Mouse (Mus musculus) intestine, embryonic 14.5 days (tissue): ENCODE data around the gene Zfp663. TPM values are rescaled to one million over a fixed set of nuclear protein-coding genes. Genes with fewer than 3 reads are reported as not detected.
A peak's percentile ranks its signal among the peaks of the same experiment; 100 is the strongest.

ENCODE experiments used
- ATAC-seq: fragments of 200-750 bp; cut with Nextera tagmentation; replicated peaks from 2 replicates; pipeline ENCODE4 v1.8.0; 2017; ENCODE audit warnings: low read depth, moderate number of reproducible peaks, moderate TSS enrichment, moderate library complexity; ENCODE audit not compliant: low FRiP score, low TSS enrichment
- DNase-seq: peaks from one replicate; pipeline ENCODE4 v3.0.0-alpha.2; 2018; ENCODE audit warnings: low spot score
- H3K27ac ChIP-seq: fragments of 300-500 bp; sonication (generic); 2 replicates; pipeline ENCODE4 v1.5.1; 2014; ENCODE audit warnings: low read depth, mild to moderate bottlenecking, control low read depth
- H3K27me3 ChIP-seq: fragments of 300-500 bp; sonication (generic); replicated peaks from 2 replicates; pipeline ENCODE4 v1.6.1; 2014; ENCODE audit warnings: low read length, control low read depth; ENCODE audit not compliant: control insufficient read depth, insufficient read depth
- H3K36me3 ChIP-seq: fragments of 300-500 bp; sonication (generic); 2 replicates; pipeline ENCODE4 v1.6.1; 2014; ENCODE audit warnings: low read length, control low read depth; ENCODE audit not compliant: control insufficient read depth, insufficient read depth
- H3K4me1 ChIP-seq: fragments of 300-500 bp; sonication (generic); replicated peaks from 2 replicates; pipeline ENCODE4 v1.6.1; 2014; ENCODE audit warnings: low read length, control low read depth, mixed read lengths; ENCODE audit not compliant: control insufficient read depth, insufficient read depth
- H3K4me2 ChIP-seq: fragments of 300-500 bp; sonication (generic); 2 replicates; pipeline ENCODE4 v1.6.1; 2014; ENCODE audit warnings: low read length
- H3K4me3 ChIP-seq: fragments of 300-500 bp; sonication (generic); 2 replicates; pipeline ENCODE4 v1.5.1; 2014; ENCODE audit warnings: low read depth, low read length, control low read depth, mixed read lengths
- H3K9ac ChIP-seq: fragments of 300-500 bp; sonication (generic); 2 replicates; pipeline ENCODE4 v1.6.1; 2014; ENCODE audit warnings: mild to moderate bottlenecking, low read length
- H3K9me3 ChIP-seq: fragments of 300-500 bp; sonication (generic); 2 replicates; pipeline ENCODE4 v1.6.1; 2016; ENCODE audit warnings: low read length, control low read depth; ENCODE audit not compliant: control insufficient read depth
- WGBS: fragments of 180-500 bp; shearing (Covaris S2); extraction: QIAGEN DNeasy Blood & Tissue Kit; methylation state at CpG from one replicate; pipeline ENCODE4 v1.1.7; 2014; 5-methylcytosine and 5-hydroxymethylcytosine counted together
- polyA plus RNA-seq: library from polyadenylated mRNA; unstranded; fragments of >200 nt; fragmentation: Nextera tagmentation; extraction: Ambion mirVana; gene quantifications from 2 replicates; pipeline ENCODE4 v1.2.1, GENCODE M21; 2014

The Zfp663 gene
- polyA plus RNA-seq, 1 experiment from 2014 or later, result 0.72 TPM

GRCm38 (mm10) chr2:165320531-165321150 is 47.9 kb downstream of the Zfp663 start:
- ATAC-seq (no peak), DNase-seq (no peak)
- H3K27ac ChIP-seq, result no peak overlapping the region; the same call in 1 of the 2 replicates
- 60% methylated on average over 12 of the region's 12 CpGs for WGBS
- no peak overlapping the region; the same call in 1 of the 2 replicates for H3K9ac ChIP-seq
- no peak overlapping the region for H3K4me3 ChIP-seq
- no peaks in the 10 kb centered on the region for H3K9me3 ChIP-seq
- H3K4me2 ChIP-seq, result no peak overlapping the region
- peaks cover 8% of the 10 kb centered on the region for H3K36me3 ChIP-seq
- H3K4me1 ChIP-seq, result peaks cover 58% of the 10 kb centered on the region
- H3K27me3 ChIP-seq, result no peaks in the 10 kb centered on the region

- H3K4me1 ChIP-seq, result peaks cover 47% of the 10 kb centered on the region
- no peak overlapping the region for H3K4me2 ChIP-seq
- DNase-seq, result no peak
- WGBS, result 40% methylated on average over 4 of the region's 4 CpGs
- ATAC-seq, result no peak
- no peak overlapping the region for H3K4me3 ChIP-seq
- no peak overlapping the region for H3K27ac ChIP-seq
- H3K9me3 ChIP-seq, result no peaks in the 10 kb centered on the region
- no peaks in the 10 kb centered on the region for H3K27me3 ChIP-seq
- H3K36me3 ChIP-seq, result peaks cover 19% of the 10 kb centered on the region
- no peak overlapping the region for H3K9ac ChIP-seq
Observed at GRCm38 (mm10) chr2:165319503-165319902, 49.0 kb downstream of the Zfp663 start.

- H3K9ac ChIP-seq, result no peak overlapping the region
- no peaks in the 10 kb centered on the region for H3K27me3 ChIP-seq
- DNase-seq, result no peak
- peaks cover 25% of the 10 kb centered on the region for H3K36me3 ChIP-seq
- H3K4me2 ChIP-seq, result no peak overlapping the region
- ATAC-seq, result no peak
- H3K27ac ChIP-seq, result no peak overlapping the region
- peaks cover 42% of the 10 kb centered on the region for H3K4me1 ChIP-seq
- no peaks in the 10 kb centered on the region for H3K9me3 ChIP-seq
- H3K4me3 ChIP-seq, result no peak overlapping the region
- 82% methylated on average over 7 of the region's 7 CpGs for WGBS
Observed at GRCm38 (mm10) chr2:165318941-165319340, 49.6 kb downstream of the Zfp663 start.

DNA sequence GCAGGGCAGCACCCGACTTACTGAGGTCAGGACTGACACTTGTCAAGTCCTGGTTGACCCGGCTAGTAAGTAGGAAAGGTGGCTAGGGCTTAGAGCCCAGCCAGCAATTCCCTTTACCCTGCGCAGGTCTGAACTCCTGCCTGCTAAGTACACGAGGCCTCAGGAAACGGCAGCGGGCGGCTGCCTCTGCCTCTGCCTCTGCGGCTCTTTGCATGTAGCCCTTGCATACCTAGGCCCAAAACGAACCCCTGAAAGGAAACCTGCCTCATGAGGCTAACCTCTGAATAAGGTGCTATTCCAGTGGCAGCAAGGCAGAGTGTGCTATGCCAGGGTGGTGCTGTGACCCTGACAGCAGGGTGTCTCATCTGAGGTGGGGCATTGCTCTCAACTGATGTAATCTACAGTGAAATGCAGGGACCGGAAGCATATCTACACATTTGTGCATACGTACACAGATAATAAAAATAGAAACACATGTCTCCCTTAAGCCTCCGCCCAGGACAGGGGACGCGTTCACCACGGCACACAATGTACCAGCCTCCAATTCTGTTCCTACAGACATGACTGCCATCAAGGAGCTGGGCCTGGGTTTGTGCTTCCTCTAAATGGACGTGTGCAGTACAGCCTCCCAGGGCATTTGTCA is 50.8 kb downstream of the Zfp663 start:
- H3K9me3 ChIP-seq, result no peaks in the 10 kb centered on the region
- peak overlapping the region; percentile 22; the same call in 1 of the 2 replicates for H3K27ac ChIP-seq
- H3K4me3 ChIP-seq, result no peak overlapping the region
- H3K4me1 ChIP-seq, result peaks cover 35% of the 10 kb centered on the region
- ATAC-seq (no peak), DNase-seq (no peak)
- 49% methylated on average over 16 of the region's 16 CpGs for WGBS
- no peaks in the 10 kb centered on the region for H3K27me3 ChIP-seq
- H3K36me3 ChIP-seq, result peaks cover 37% of the 10 kb centered on the region
- no peak overlapping the region for H3K4me2 ChIP-seq
- no peak overlapping the region for H3K9ac ChIP-seq

DNA sequence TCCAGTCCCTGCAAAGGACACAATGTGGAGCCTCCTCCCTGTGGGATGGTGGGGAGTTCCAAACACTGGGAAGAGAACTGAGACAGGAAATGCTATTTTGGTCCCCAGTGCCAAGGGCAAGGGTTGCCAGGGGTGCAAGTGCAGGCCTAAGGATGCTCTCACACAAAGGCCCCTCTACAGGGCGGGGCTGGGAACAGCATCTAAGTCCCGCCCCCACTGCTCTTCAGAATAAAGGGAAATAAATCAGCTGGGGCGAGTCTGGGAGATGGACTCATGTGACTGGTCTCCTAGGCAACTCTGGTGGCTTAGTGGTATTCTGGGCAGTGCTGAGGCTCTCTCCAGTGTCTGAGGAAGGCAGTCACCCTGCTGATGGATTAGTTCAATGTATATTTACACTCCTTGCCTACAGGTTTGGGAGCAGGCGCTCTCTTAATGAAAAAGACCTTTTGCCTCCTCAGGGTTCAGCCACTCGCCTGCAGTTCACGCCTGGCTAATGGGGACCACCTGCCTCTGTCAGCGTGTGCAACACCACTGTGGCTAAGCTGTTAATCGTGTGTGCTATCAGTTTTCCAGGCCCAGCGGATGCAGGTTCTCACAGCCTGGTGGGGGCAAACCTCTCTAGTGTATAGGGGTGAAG is 51.6 kb downstream of the Zfp663 start:
- Histone ChIP-seq H3K27me3 (no peaks in the 10 kb centered on the region), H3K4me1 (peaks cover 35% of the 10 kb centered on the region), H3K9ac (no peak overlapping the region), H3K4me3 (no peak overlapping the region), H3K36me3 (peaks cover 44% of the 10 kb centered on the region), H3K4me2 (no peak overlapping the region), H3K27ac (peak overlapping the region; percentile 33; the same call in 1 of the 2 replicates), H3K9me3 (no peaks in the 10 kb centered on the region)
- peak; percentile 68 for ATAC-seq
- 10% methylated on average over 9 of the region's 9 CpGs for WGBS
- DNase-seq, result peak; percentile 60

GRCm38 (mm10) chr2:165316204-165316603 is 52.3 kb downstream of the Zfp663 start:
- H3K27me3 ChIP-seq, result no peaks in the 10 kb centered on the region
- 57% methylated on average over 10 of the region's 10 CpGs for WGBS
- peaks cover 52% of the 10 kb centered on the region for H3K36me3 ChIP-seq
- H3K9ac ChIP-seq, result no peak overlapping the region
- ATAC-seq (no peak), DNase-seq (no peak)
- 0 out of 2 replicates have a peak overlapping the region, but pooled peaks have one; percentile 12 for H3K27ac ChIP-seq
- no peaks in the 10 kb centered on the region for H3K9me3 ChIP-seq
- no peak overlapping the region for H3K4me3 ChIP-seq
- H3K4me1 ChIP-seq, result peaks cover 28% of the 10 kb centered on the region
- H3K4me2 ChIP-seq, result no peak overlapping the region

GRCm38 (mm10) chr2:165314197-165314596 is 54.3 kb downstream of the Zfp663 start:
- DNase-seq (no peak), ATAC-seq (no peak)
- Histone ChIP-seq H3K9ac (no peak overlapping the region), H3K27ac (no peak overlapping the region), H3K4me3 (no peak overlapping the region), H3K4me2 (no peak overlapping the region), H3K27me3 (no peaks in the 10 kb centered on the region), H3K4me1 (peaks cover 24% of the 10 kb centered on the region), H3K36me3 (peaks cover 71% of the 10 kb centered on the region), H3K9me3 (no peaks in the 10 kb centered on the region)
- WGBS, result 85% methylated on average over 8 of the region's 8 CpGs

GRCm38 (mm10) chr2:165312381-165312780 is 56.1 kb downstream of the Zfp663 start:
- no peak overlapping the region for H3K27ac ChIP-seq
- no peak for ATAC-seq
- H3K4me3 ChIP-seq, result no peak overlapping the region
- no peak overlapping the region for H3K9ac ChIP-seq
- 78% methylated on average over 7 of the region's 7 CpGs for WGBS
- no peak for DNase-seq
- no peaks in the 10 kb centered on the region for H3K9me3 ChIP-seq
- H3K36me3 ChIP-seq, result peaks cover 89% of the 10 kb centered on the region
- no peak overlapping the region for H3K4me2 ChIP-seq
- peaks cover 12% of the 10 kb centered on the region for H3K4me1 ChIP-seq
- no peaks in the 10 kb centered on the region for H3K27me3 ChIP-seq
